Mouse (Mus musculus) cortical plate, adult 2 months (tissue): ENCODE measurements around the gene Bach2.

Experiments
- CTCF ChIP-seq: fragments of 200-500 bp; IDR thresholded peaks from 2 replicates; pipeline ENCODE4 v1.5.1; 2011; ENCODE audit warnings: mild to moderate bottlenecking, control low read depth, low read length; ENCODE audit not compliant: insufficient read depth; ENCODE audit errors: extremely low read depth
- POLR2A ChIP-seq: fragments of 200-500 bp; IDR thresholded peaks from 2 replicates; pipeline ENCODE4 v1.6.1; 2011; ENCODE audit warnings: mild to moderate bottlenecking, low read length, control low read depth; ENCODE audit not compliant: insufficient read depth; ENCODE audit errors: extremely low read depth

DNA sequence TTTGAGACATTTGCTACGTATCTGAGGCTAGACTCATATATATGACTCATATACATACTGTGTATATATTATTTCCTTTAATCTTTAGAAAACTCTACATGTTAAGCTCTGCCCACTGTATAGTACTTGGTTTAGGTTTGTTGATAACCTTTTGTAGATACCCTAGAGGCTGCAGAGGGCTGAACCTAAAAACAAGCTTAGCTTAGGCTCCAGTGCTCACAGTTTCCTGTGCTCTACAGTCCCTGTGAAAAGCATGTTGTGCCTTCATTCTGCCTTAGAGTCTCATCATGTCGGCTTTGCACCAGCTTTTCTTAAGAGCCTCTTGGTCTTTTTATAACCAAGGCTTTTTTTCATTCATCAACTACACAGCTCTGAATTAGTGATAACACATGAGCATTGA lies 156.2 kb downstream of the Bach2 start:
- TF ChIP-seq CTCF (no peak), POLR2A (no peak)
